Mouse (Mus musculus) embryonic facial prominence, embryonic 14.5 days (tissue): ENCODE measurements around the gene Slc11a1. TPM values are rescaled to one million over a fixed set of nuclear protein-coding genes. Genes with fewer than 3 reads are reported as not detected.

Experiments used
- ATAC-seq: fragments of 200-750 bp; cut with Nextera tagmentation; 2 replicates; pipeline ENCODE4 v1.8.0; 2017; ENCODE audit warnings: low read depth, moderate number of reproducible peaks, moderate TSS enrichment
- DNase-seq: peaks from one replicate; pipeline ENCODE4 v3.0.0-alpha.2; 2015; ENCODE audit warnings: low spot score
- H3K27ac ChIP-seq: fragments of 300-500 bp; sonication (generic); replicated peaks from 2 replicates; pipeline ENCODE4 v1.5.1; 2014; ENCODE audit warnings: low read depth, mild to moderate bottlenecking, low read length, moderate library complexity
- H3K27me3 ChIP-seq: fragments of 300-500 bp; sonication (generic); replicated peaks from 2 replicates; pipeline ENCODE4 v1.6.1; 2014; ENCODE audit warnings: low read length; ENCODE audit not compliant: control insufficient read depth, insufficient read depth
- H3K36me3 ChIP-seq: fragments of 300-500 bp; sonication (generic); 2 replicates; pipeline ENCODE4 v1.6.1; 2014; ENCODE audit warnings: low read length, mixed read lengths; ENCODE audit not compliant: control insufficient read depth, insufficient read depth
- H3K4me1 ChIP-seq: fragments of 300-500 bp; sonication (generic); 2 replicates; pipeline ENCODE4 v1.6.1; 2014; ENCODE audit warnings: antibody characterized with exemption, low read length; ENCODE audit not compliant: control insufficient read depth, insufficient read depth
- H3K4me2 ChIP-seq: fragments of 300-500 bp; sonication (generic); 2 replicates; pipeline ENCODE4 v1.6.1; 2014; ENCODE audit warnings: low read depth, mild to moderate bottlenecking, low read length, moderate library complexity, mixed read lengths
- H3K4me3 ChIP-seq: fragments of 300-500 bp; sonication (generic); 2 replicates; pipeline ENCODE4 v1.5.1; 2014; ENCODE audit warnings: low read depth, mild to moderate bottlenecking, low read length
- H3K9ac ChIP-seq: fragments of 300-500 bp; sonication (generic); 2 replicates; pipeline ENCODE4 v1.6.1; 2014; ENCODE audit warnings: low read depth, mild to moderate bottlenecking, low read length, moderate library complexity, mixed read lengths
- H3K9me3 ChIP-seq: fragments of 300-500 bp; sonication (generic); 2 replicates; pipeline ENCODE4 v1.6.1; 2016; ENCODE audit warnings: low read length; ENCODE audit not compliant: control insufficient read depth
- WGBS: fragments of 180-500 bp; shearing (Covaris S2); extraction: QIAGEN DNeasy Blood & Tissue Kit; methylation state at CpG from one replicate; pipeline ENCODE4 v1.1.7; 2014; 5-methylcytosine and 5-hydroxymethylcytosine counted together
- polyA plus RNA-seq: library from polyadenylated mRNA; unstranded; fragments of >200 nt; fragmentation: Nextera tagmentation; extraction: Ambion mirVana; gene quantifications from 2 replicates; pipeline ENCODE4 v1.2.1, GENCODE M21; 2014

The Slc11a1 gene
- polyA plus RNA-seq, 1 experiment from 2014 or later, result 5.6 TPM

- H3K4me1 ChIP-seq, result no peaks in the 10 kb centered on the region
- no peak overlapping the region for H3K27ac ChIP-seq
- H3K4me3 ChIP-seq, result no peak overlapping the region
- ATAC-seq (no peak), DNase-seq (no peak)
- H3K36me3 ChIP-seq, result no peaks in the 10 kb centered on the region
- H3K9ac ChIP-seq, result no peak overlapping the region
- WGBS, result 75% methylated on average over 5 of the region's 5 CpGs
- no peaks in the 10 kb centered on the region for H3K27me3 ChIP-seq
- H3K9me3 ChIP-seq, result no peaks in the 10 kb centered on the region
- H3K4me2 ChIP-seq, result no peak overlapping the region
Observed at GRCm38 (mm10) chr1:74343161-74343560, 31.8 kb upstream of the Slc11a1 start.

- H3K4me1 ChIP-seq, result no peaks in the 10 kb centered on the region
- H3K4me3 ChIP-seq, result no peak overlapping the region
- DNase-seq (no peak), ATAC-seq (no peak)
- peaks cover 3% of the 10 kb centered on the region; the same call in 1 of the 2 replicates for H3K36me3 ChIP-seq
- H3K9me3 ChIP-seq, result no peaks in the 10 kb centered on the region
- H3K9ac ChIP-seq, result no peak overlapping the region
- no peaks in the 10 kb centered on the region for H3K27me3 ChIP-seq
- no peak overlapping the region for H3K4me2 ChIP-seq
- 75% methylated on average over 10 of the region's 11 CpGs for WGBS
- no peak overlapping the region for H3K27ac ChIP-seq
Observed at GRCm38 (mm10) chr1:74344163-74344916, 30.7 kb upstream of the Slc11a1 start.

- Histone ChIP-seq H3K27me3 (no peaks in the 10 kb centered on the region), H3K9ac (no peak overlapping the region), H3K4me1 (no peaks in the 10 kb centered on the region), H3K27ac (no peak overlapping the region), H3K9me3 (no peaks in the 10 kb centered on the region), H3K4me3 (no peak overlapping the region), H3K4me2 (no peak overlapping the region), H3K36me3 (peaks cover 16% of the 10 kb centered on the region; the same call in 1 of the 2 replicates)
- 97% methylated on average over 13 of the region's 13 CpGs for WGBS
- no peak for ATAC-seq
- no peak for DNase-seq
Observed at GRCm38 (mm10) chr1:74351185-74351769, 23.7 kb upstream of the Slc11a1 start.

GRCm38 (mm10) chr1:74352532-74353096 is 22.4 kb upstream of the Slc11a1 start:
- no peak overlapping the region for H3K4me2 ChIP-seq
- no peaks in the 10 kb centered on the region for H3K4me1 ChIP-seq
- H3K36me3 ChIP-seq, result peaks cover 16% of the 10 kb centered on the region; the same call in 1 of the 2 replicates
- H3K9me3 ChIP-seq, result no peaks in the 10 kb centered on the region
- WGBS, result 72% methylated on average over 5 of the region's 5 CpGs
- no peaks in the 10 kb centered on the region for H3K27me3 ChIP-seq
- DNase-seq (no peak), ATAC-seq (no peak)
- H3K4me3 ChIP-seq, result no peak overlapping the region
- no peak overlapping the region for H3K9ac ChIP-seq
- no peak overlapping the region for H3K27ac ChIP-seq

- Histone ChIP-seq H3K27me3 (no peaks in the 10 kb centered on the region), H3K4me1 (no peaks in the 10 kb centered on the region), H3K4me2 (no peak overlapping the region), H3K36me3 (peaks cover 16% of the 10 kb centered on the region; the same call in 1 of the 2 replicates), H3K27ac (no peak overlapping the region), H3K9me3 (no peaks in the 10 kb centered on the region), H3K9ac (no peak overlapping the region), H3K4me3 (no peak overlapping the region)
- WGBS, result 91% methylated on average over 9 of the region's 9 CpGs
- ATAC-seq (no peak), DNase-seq (no peak)
Observed at GRCm38 (mm10) chr1:74353453-74354229, 21.4 kb upstream of the Slc11a1 start.

GRCm38 (mm10) chr1:74357531-74357930 is 17.5 kb upstream of the Slc11a1 start:
- ATAC-seq (no peak), DNase-seq (no peak)
- Histone ChIP-seq H3K4me2 (no peak overlapping the region), H3K4me1 (no peaks in the 10 kb centered on the region), H3K27ac (no peak overlapping the region), H3K9me3 (no peaks in the 10 kb centered on the region), H3K9ac (no peak overlapping the region), H3K4me3 (no peak overlapping the region), H3K27me3 (no peaks in the 10 kb centered on the region), H3K36me3 (0 out of 2 replicates have a peak, but pooled peaks cover 2% of the 10 kb centered on the region)

- Histone ChIP-seq H3K9me3 (no peaks in the 10 kb centered on the region), H3K4me1 (no peaks in the 10 kb centered on the region), H3K4me3 (no peak overlapping the region), H3K36me3 (no peaks in the 10 kb centered on the region), H3K27ac (no peak overlapping the region), H3K4me2 (no peak overlapping the region), H3K27me3 (no peaks in the 10 kb centered on the region), H3K9ac (no peak overlapping the region)
- 80% methylated on average over 5 of the region's 5 CpGs for WGBS
- DNase-seq (no peak), ATAC-seq (no peak)
Observed at GRCm38 (mm10) chr1:74359952-74360517, 15.0 kb upstream of the Slc11a1 start.

GRCm38 (mm10) chr1:74361812-74362211 is 13.2 kb upstream of the Slc11a1 start, which contains the start of gene Catip:
TSS of gene Catip (plus strand) at chr1:74362108.
- DNase-seq, result peak; percentile 95
- Histone ChIP-seq H3K4me1 (no peaks in the 10 kb centered on the region), H3K4me2 (peak within 1 kb of the TSS; percentile 14; the same call in 1 of the 2 replicates), H3K27me3 (no peaks in the 10 kb centered on the region), H3K27ac (0 out of 2 replicates have a peak within 1 kb of the TSS, but pooled peaks have one; percentile 4), H3K4me3 (no peak within 1 kb of the TSS), H3K9ac (0 out of 2 replicates have a peak within 1 kb of the TSS, but pooled peaks have one; percentile 19), H3K9me3 (no peaks in the 10 kb centered on the region), H3K36me3 (no peaks in the 10 kb centered on the region)
- WGBS, result 0% methylated on average over 2 of the region's 2 CpGs
- peak; percentile 69 for ATAC-seq
